ENCODE assay signal across 9 mouse cellular contexts in the genomic region with DNA sequence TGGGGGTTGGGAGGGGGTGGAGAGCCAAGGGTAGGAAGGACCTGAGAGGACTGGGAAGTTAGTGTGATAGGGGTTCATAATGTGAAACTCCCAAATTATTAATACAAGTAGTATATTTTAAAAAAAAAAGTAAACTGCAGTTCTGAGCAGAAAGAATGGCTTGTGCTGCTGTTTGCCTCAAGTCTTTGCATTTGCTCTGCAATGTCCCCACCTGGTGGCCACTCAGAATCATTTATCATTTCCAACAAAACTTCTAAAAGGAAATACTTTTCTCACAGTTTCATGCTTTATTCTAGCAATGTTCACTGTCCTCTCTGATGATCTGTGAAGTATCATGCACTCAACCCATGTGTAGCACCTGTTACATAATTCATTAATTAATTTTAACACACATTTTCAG.
DNase-seq lines count a peak whose midpoint lies in the region; ATAC-seq lines count a peak whose summit lies in the region.
"Had no signal": no experiment of that assay in that cellular context is flagged by ENCODE, and none has a peak within 500 bp of the region (broad histone marks: within the 10 kb centered on the region; RNA-seq: fewer than 3 reads in every experiment).

No protein-coding gene starts in this region.

- no peaks in the 10 kb centered on the region for H3K9me3 ChIP-seq in hindbrain, embryonic 11.5 days (ENCODE audit: control insufficient read depth, low read length)
- no peaks in the 10 kb centered on the region for H3K9me3 ChIP-seq in hindbrain, embryonic 12.5 days (replicated peaks)
- H3K9me3 ChIP-seq in neural tube, embryonic 15.5 days (replicated peaks), result no peaks in the 10 kb centered on the region
- H3K9me3 ChIP-seq: heart, embryonic 15.5 days; liver, embryonic 15.5 days had no signal

- H3K27ac ChIP-seq in hindbrain, embryonic 11.5 days (ENCODE audit: low read depth, low read length), result no peak overlapping the region
- no peak overlapping the region for H3K27ac ChIP-seq in hindbrain, embryonic 12.5 days
- no peak overlapping the region for H3K27ac ChIP-seq in neural tube, embryonic 15.5 days (replicated peaks)
- H3K27ac ChIP-seq: heart, embryonic 15.5 days; liver, embryonic 15.5 days had no signal

- no peaks in the 10 kb centered on the region for H3K27me3 ChIP-seq in hindbrain, embryonic 11.5 days (ENCODE audit: control insufficient read depth, insufficient read depth, low read length)
- no peaks in the 10 kb centered on the region for H3K27me3 ChIP-seq in hindbrain, embryonic 12.5 days
- no peaks in the 10 kb centered on the region for H3K27me3 ChIP-seq in neural tube, embryonic 15.5 days (replicated peaks)
- H3K27me3 ChIP-seq: heart, embryonic 15.5 days; liver, embryonic 15.5 days had no signal

- no peak for ATAC-seq in hindbrain, embryonic 11.5 days (ENCODE audit: low FRiP score)
- ATAC-seq in hindbrain, embryonic 12.5 days (ENCODE audit: low FRiP score), result no peak
- ATAC-seq in neural tube, embryonic 15.5 days (ENCODE audit: low FRiP score), result no peak

- no peak overlapping the region for H3K9ac ChIP-seq in hindbrain, embryonic 11.5 days (ENCODE audit: low read depth, low read length)
- no peak overlapping the region for H3K9ac ChIP-seq in hindbrain, embryonic 12.5 days
- no peak overlapping the region for H3K9ac ChIP-seq in neural tube, embryonic 15.5 days (replicated peaks)
- H3K9ac ChIP-seq: heart, embryonic 15.5 days; liver, embryonic 15.5 days had no signal

- H3K4me3 ChIP-seq in hindbrain, embryonic 11.5 days (ENCODE audit: low read depth, low read length), result no peak overlapping the region
- H3K4me3 ChIP-seq in hindbrain, embryonic 12.5 days, result no peak overlapping the region
- no peak overlapping the region for H3K4me3 ChIP-seq in neural tube, embryonic 15.5 days (replicated peaks)
- H3K4me3 ChIP-seq: heart, embryonic 15.5 days; liver, embryonic 15.5 days had no signal

- H3K36me3 ChIP-seq in hindbrain, embryonic 11.5 days (ENCODE audit: control insufficient read depth, insufficient read depth, low read length), result no peaks in the 10 kb centered on the region
- H3K36me3 ChIP-seq in hindbrain, embryonic 12.5 days, result no peaks in the 10 kb centered on the region
- H3K36me3 ChIP-seq in neural tube, embryonic 15.5 days, result no peaks in the 10 kb centered on the region
- H3K36me3 ChIP-seq: heart, embryonic 15.5 days; liver, embryonic 15.5 days had no signal

- peak; percentile 10 for DNase-seq in hindbrain, embryonic 11.5 days (ENCODE audit: low spot score)
- DNase-seq in testis, postnatal 10 days (ENCODE audit: low spot score), result peak; percentile 46
- DNase-seq in testis, postnatal 14 days (ENCODE audit: low spot score), result no peak
- DNase-seq in embryo, embryonic 11.5 days (ENCODE audit: low read depth, low spot score), result peak; percentile 7
- peak; percentile 11 for DNase-seq in telencephalon, adult 2 months (ENCODE audit: low read depth, low spot score)

- H3K4me1 ChIP-seq in hindbrain, embryonic 11.5 days (replicated peaks; ENCODE audit: control insufficient read depth, insufficient read depth, low read length), result no peaks in the 10 kb centered on the region
- H3K4me1 ChIP-seq in hindbrain, embryonic 12.5 days, result no peaks in the 10 kb centered on the region
- no peaks in the 10 kb centered on the region for H3K4me1 ChIP-seq in neural tube, embryonic 15.5 days
- H3K4me1 ChIP-seq: heart, embryonic 15.5 days; liver, embryonic 15.5 days had no signal

- no peak overlapping the region for H3K4me2 ChIP-seq in hindbrain, embryonic 11.5 days (replicated peaks; ENCODE audit: low read depth, low read length)
- no peak overlapping the region for H3K4me2 ChIP-seq in hindbrain, embryonic 12.5 days (replicated peaks)
- no peak overlapping the region for H3K4me2 ChIP-seq in neural tube, embryonic 15.5 days
- H3K4me2 ChIP-seq: heart, embryonic 15.5 days; liver, embryonic 15.5 days had no signal
